Mouse (Mus musculus) common myeloid progenitor, adult 5-6 weeks (primary cell): ENCODE measurements around the gene Gm20920. TPM values are rescaled to one million over a fixed set of nuclear protein-coding genes. Genes with fewer than 3 reads are reported as not detected.
"Not testable (repeated sequence)": the region's sequence is repeated elsewhere in the genome, so short reads cannot be mapped to it uniquely, and the experiment has no call there.

Experiments
- ATAC-seq: replicated peaks from 2 replicates; pipeline ENCODE4 v1.8.0; 2016; ENCODE audit warnings: low read depth, mild to moderate bottlenecking, moderate TSS enrichment, inconsistent platforms; ENCODE audit not compliant: poor library complexity, severe bottlenecking
- total RNA-seq: library from RNA; stranded (forward); fragments of 200-1000, 187-1606 nt; gene quantifications from 2 replicates; pipeline ENCODE4 v1.2.3, GENCODE M21; 2017

The Gm20920 gene
- not detected in 2 replicates for total RNA-seq

DNA sequence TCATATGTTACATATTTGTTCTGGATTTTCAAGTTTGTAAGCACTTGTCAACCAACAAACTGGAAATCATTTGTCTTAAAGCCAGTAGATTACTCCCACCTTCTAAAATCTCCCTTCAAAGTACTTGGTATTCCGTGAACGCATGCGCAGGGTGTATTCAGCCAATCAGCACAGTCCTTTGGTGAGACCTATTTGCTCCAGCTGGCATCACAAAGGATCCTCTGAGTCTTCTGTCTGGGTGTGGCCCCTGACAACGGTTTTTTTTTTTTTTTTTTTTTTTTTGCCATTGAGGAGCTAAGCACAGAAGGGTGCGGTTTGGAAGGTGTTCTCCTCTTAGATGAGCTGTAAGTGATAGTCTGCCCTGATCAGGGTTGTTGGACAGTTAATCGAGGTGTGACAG lies at the start of gene Gm20920:
Gene Gm20920 (plus strand): TSS at position 301 of the 400 bp plus-strand sequence.
- not testable (repeated sequence) for ATAC-seq
